Mouse (Mus musculus) hindbrain, embryonic 16.5 days (tissue): ENCODE measurements at regions not wholly inside any gene's neighbourhood (a gene's known extent, or its start where the extent isn't known, plus 50 kb on each side); places are given as distances from the start of the nearest gene placed in this dataset.

ENCODE experiments used
- ATAC-seq: fragments of 200-750 bp; cut with Nextera tagmentation; 2 replicates; pipeline ENCODE4 v1.8.0; 2017; ENCODE audit warnings: moderate TSS enrichment, moderate library complexity
- H3K27ac ChIP-seq: fragments of 300-500 bp; sonication (generic); 2 replicates; pipeline ENCODE4 v1.5.1; 2014; ENCODE audit warnings: low read depth, mild to moderate bottlenecking, control low read depth, low read length, moderate library complexity
- H3K27me3 ChIP-seq: fragments of 300-500 bp; sonication (generic); replicated peaks from 2 replicates; pipeline ENCODE4 v1.6.1; 2014; ENCODE audit warnings: low read length; ENCODE audit not compliant: control insufficient read depth, insufficient read depth
- H3K36me3 ChIP-seq: fragments of 300-500 bp; sonication (generic); 2 replicates; pipeline ENCODE4 v1.6.1; 2014; ENCODE audit warnings: mild to moderate bottlenecking, low read length, moderate library complexity, mixed read lengths; ENCODE audit not compliant: control insufficient read depth, insufficient read depth
- H3K4me1 ChIP-seq: fragments of 300-500 bp; sonication (generic); 2 replicates; pipeline ENCODE4 v1.6.1; 2014; ENCODE audit warnings: low read depth, low read length; ENCODE audit not compliant: control insufficient read depth, insufficient read depth
- H3K4me2 ChIP-seq: fragments of 300-500 bp; sonication (generic); 2 replicates; pipeline ENCODE4 v1.6.1; 2014; ENCODE audit warnings: mild to moderate bottlenecking, low read length, control low read depth, moderate library complexity
- H3K4me3 ChIP-seq: fragments of 300-500 bp; sonication (generic); 2 replicates; pipeline ENCODE4 v1.5.1; 2014; ENCODE audit warnings: mild to moderate bottlenecking, low read length, control low read depth, moderate library complexity
- H3K9ac ChIP-seq: fragments of 300-500 bp; sonication (generic); 2 replicates; pipeline ENCODE4 v1.6.1; 2014; ENCODE audit warnings: low read depth, mild to moderate bottlenecking, control low read depth, low read length, moderate library complexity
- H3K9me3 ChIP-seq: fragments of 300-500 bp; sonication (generic); 2 replicates; pipeline ENCODE4 v1.6.1; 2014; ENCODE audit warnings: mild to moderate bottlenecking, low read length, moderate library complexity; ENCODE audit not compliant: control insufficient read depth
- WGBS: fragments of 180-500 bp; shearing (Covaris S2); extraction: QIAGEN DNeasy Blood & Tissue Kit; methylation state at CpG from one replicate; pipeline ENCODE4 v1.1.7; 2014; 5-methylcytosine and 5-hydroxymethylcytosine counted together

GRCm38 (mm10) chr2:57424879-57425278 is 187.4 kb downstream of the Gpd2 start:
- ATAC-seq = no peak
- WGBS = 82% methylated on average over 8 of the region's 8 CpGs
- no peaks in the 10 kb centered on the region for H3K9me3 ChIP-seq
- no peak overlapping the region for H3K9ac ChIP-seq
- no peak overlapping the region for H3K4me2 ChIP-seq
- H3K4me3 ChIP-seq = no peak overlapping the region
- H3K4me1 ChIP-seq = no peaks in the 10 kb centered on the region
- no peaks in the 10 kb centered on the region for H3K36me3 ChIP-seq
- no peak overlapping the region for H3K27ac ChIP-seq
- no peaks in the 10 kb centered on the region for H3K27me3 ChIP-seq

GRCm38 (mm10) chr2:57425439-57425838 is 188.0 kb downstream of the Gpd2 start:
- no peak for ATAC-seq
- H3K9ac ChIP-seq = no peak overlapping the region

GRCm38 (mm10) chr2:57450996-57451770 is 213.7 kb downstream of the Gpd2 start:
- no peak for ATAC-seq
- no peaks in the 10 kb centered on the region for H3K9me3 ChIP-seq
- no peaks in the 10 kb centered on the region for H3K36me3 ChIP-seq
- H3K27me3 ChIP-seq = no peaks in the 10 kb centered on the region
- no peaks in the 10 kb centered on the region for H3K4me1 ChIP-seq
- WGBS = 95% methylated on average over 6 of the region's 6 CpGs
- no peak overlapping the region for H3K4me3 ChIP-seq
- H3K9ac ChIP-seq = no peak overlapping the region
- no peak overlapping the region for H3K4me2 ChIP-seq
- no peak overlapping the region for H3K27ac ChIP-seq

More at GRCm38 (mm10) chr2:57425439-57425838, 188.0 kb downstream of the Gpd2 start:
- Histone ChIP-seq H3K36me3 (no peaks in the 10 kb centered on the region), H3K27me3 (no peaks in the 10 kb centered on the region), H3K4me2 (no peak overlapping the region), H3K4me3 (no peak overlapping the region), H3K4me1 (no peaks in the 10 kb centered on the region), H3K9me3 (no peaks in the 10 kb centered on the region), H3K27ac (no peak overlapping the region)
- 97% methylated on average over 5 of the region's 5 CpGs for WGBS

GRCm38 (mm10) chr2:57453896-57454679 is 216.7 kb downstream of the Gpd2 start:
- ATAC-seq = no peak
- Histone ChIP-seq H3K9ac (no peak overlapping the region), H3K9me3 (no peaks in the 10 kb centered on the region), H3K27ac (no peak overlapping the region), H3K4me1 (no peaks in the 10 kb centered on the region), H3K27me3 (no peaks in the 10 kb centered on the region), H3K36me3 (no peaks in the 10 kb centered on the region), H3K4me3 (no peak overlapping the region), H3K4me2 (no peak overlapping the region)
- 93% methylated on average over 5 of the region's 5 CpGs for WGBS

GRCm38 (mm10) chr2:57459901-57460300 is 222.5 kb downstream of the Gpd2 start:
- Histone ChIP-seq H3K27me3 (no peaks in the 10 kb centered on the region), H3K4me3 (no peak overlapping the region), H3K4me1 (no peaks in the 10 kb centered on the region), H3K27ac (no peak overlapping the region), H3K36me3 (no peaks in the 10 kb centered on the region), H3K4me2 (no peak overlapping the region), H3K9me3 (no peaks in the 10 kb centered on the region), H3K9ac (no peak overlapping the region)
- 87% methylated on average over 2 of the region's 2 CpGs for WGBS
- ATAC-seq = no peak

- no peak overlapping the region for H3K4me2 ChIP-seq
- no peaks in the 10 kb centered on the region for H3K4me1 ChIP-seq
- ATAC-seq = no peak
- no peak overlapping the region for H3K9ac ChIP-seq
- 85% methylated on average over 3 of the region's 3 CpGs for WGBS
- no peaks in the 10 kb centered on the region for H3K36me3 ChIP-seq
- no peak overlapping the region for H3K4me3 ChIP-seq
- no peak overlapping the region for H3K27ac ChIP-seq
- no peaks in the 10 kb centered on the region for H3K27me3 ChIP-seq
- no peaks in the 10 kb centered on the region for H3K9me3 ChIP-seq
Observed at GRCm38 (mm10) chr2:57473873-57474272, 236.4 kb downstream of the Gpd2 start.

GRCm38 (mm10) chr2:57492116-57492515 is 254.7 kb downstream of the Gpd2 start:
- 83% methylated on average over 4 of the region's 4 CpGs for WGBS
- Histone ChIP-seq H3K36me3 (no peaks in the 10 kb centered on the region), H3K9me3 (no peaks in the 10 kb centered on the region), H3K27me3 (no peaks in the 10 kb centered on the region), H3K4me2 (no peak overlapping the region), H3K27ac (no peak overlapping the region), H3K9ac (no peak overlapping the region), H3K4me3 (no peak overlapping the region), H3K4me1 (no peaks in the 10 kb centered on the region)
- no peak for ATAC-seq

- H3K36me3 ChIP-seq = no peaks in the 10 kb centered on the region
- no peak for ATAC-seq
- no peaks in the 10 kb centered on the region for H3K4me1 ChIP-seq
- no peaks in the 10 kb centered on the region for H3K9me3 ChIP-seq
- no peak overlapping the region for H3K27ac ChIP-seq
- H3K4me3 ChIP-seq = no peak overlapping the region
- no peak overlapping the region for H3K4me2 ChIP-seq
- no peak overlapping the region for H3K9ac ChIP-seq
- WGBS = 52% methylated on average over 6 of the region's 6 CpGs
- H3K27me3 ChIP-seq = no peaks in the 10 kb centered on the region
Observed at GRCm38 (mm10) chr2:57492914-57493621, 255.6 kb downstream of the Gpd2 start.
